Mouse (Mus musculus) midbrain, embryonic 13.5 days (tissue): Measurements from ENCODE around the gene Slc35f1. TPM values are rescaled to one million over a fixed set of nuclear protein-coding genes. Genes with fewer than 3 reads are reported as not detected.

Experiments used
- ATAC-seq: fragments of 200-750 bp; cut with Nextera tagmentation; 2 replicates; pipeline ENCODE4 v1.8.0; 2017; ENCODE audit warnings: mild to moderate bottlenecking, moderate TSS enrichment, moderate library complexity
- H3K27ac ChIP-seq: fragments of 300-500 bp; sonication (generic); 2 replicates; pipeline ENCODE4 v1.5.1; 2015; ENCODE audit warnings: inconsistent platforms, mild to moderate bottlenecking, moderate library complexity
- H3K27me3 ChIP-seq: fragments of 300-500 bp; sonication (generic); 2 replicates; pipeline ENCODE4 v1.6.1; 2015; ENCODE audit warnings: mild to moderate bottlenecking, inconsistent platforms
- H3K36me3 ChIP-seq: fragments of 300-500 bp; sonication (generic); 2 replicates; pipeline ENCODE4 v1.6.1; 2015; ENCODE audit warnings: mild to moderate bottlenecking, inconsistent platforms
- H3K4me1 ChIP-seq: fragments of 300-500 bp; sonication (generic); replicated peaks from 2 replicates; pipeline ENCODE4 v1.6.1; 2015; ENCODE audit warnings: inconsistent platforms
- H3K4me2 ChIP-seq: fragments of 300-500 bp; sonication (generic); replicated peaks from 2 replicates; pipeline ENCODE4 v1.6.1; 2015; ENCODE audit warnings: moderate library complexity, mild to moderate bottlenecking, inconsistent platforms
- H3K4me3 ChIP-seq: fragments of 300-500 bp; sonication (generic); replicated peaks from 2 replicates; pipeline ENCODE4 v1.5.1; 2015; ENCODE audit warnings: mild to moderate bottlenecking, inconsistent platforms
- H3K9ac ChIP-seq: fragments of 300-500 bp; sonication (generic); replicated peaks from 2 replicates; pipeline ENCODE4 v1.6.1; 2015; ENCODE audit warnings: mild to moderate bottlenecking, inconsistent platforms
- H3K9me3 ChIP-seq: fragments of 300-500 bp; sonication (generic); 2 replicates; pipeline ENCODE4 v1.6.1; 2016; ENCODE audit warnings: mild to moderate bottlenecking, inconsistent platforms
- WGBS: fragments of 180-500 bp; shearing (Covaris S2); methylation state at CpG from one replicate; pipeline ENCODE4 v1.1.7; 2015; 5-methylcytosine and 5-hydroxymethylcytosine counted together
- polyA plus RNA-seq: library from polyadenylated mRNA; unstranded; fragments of >200 nt; fragmentation: Nextera tagmentation; extraction: Ambion mirVana; gene quantifications from 2 replicates; pipeline ENCODE4 v1.2.1, GENCODE M21; 2015

Gene Slc35f1
- polyA plus RNA-seq, 1 experiment from 2014 or later, result 36.3 TPM

DNA sequence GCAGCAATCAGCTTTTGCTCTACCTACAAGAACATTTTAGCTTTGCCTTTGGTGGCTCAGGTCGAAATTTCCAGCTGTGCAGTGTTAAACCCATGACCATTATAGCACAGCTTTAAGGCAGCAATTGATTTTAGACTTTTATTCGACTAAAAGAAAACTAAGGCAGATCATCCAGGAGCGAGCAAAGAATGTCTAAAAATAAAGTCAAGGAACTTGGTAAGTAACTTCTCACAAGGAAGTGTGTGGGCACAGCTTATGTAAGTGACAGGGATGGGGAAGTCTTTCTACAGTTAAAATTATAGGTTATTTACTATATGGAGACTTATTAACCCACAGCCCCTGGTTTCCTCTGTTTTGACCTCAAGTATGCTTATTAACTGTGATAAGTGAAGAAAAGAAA is 262.2 kb downstream of the Slc35f1 start:
- ATAC-seq, result no peak

DNA sequence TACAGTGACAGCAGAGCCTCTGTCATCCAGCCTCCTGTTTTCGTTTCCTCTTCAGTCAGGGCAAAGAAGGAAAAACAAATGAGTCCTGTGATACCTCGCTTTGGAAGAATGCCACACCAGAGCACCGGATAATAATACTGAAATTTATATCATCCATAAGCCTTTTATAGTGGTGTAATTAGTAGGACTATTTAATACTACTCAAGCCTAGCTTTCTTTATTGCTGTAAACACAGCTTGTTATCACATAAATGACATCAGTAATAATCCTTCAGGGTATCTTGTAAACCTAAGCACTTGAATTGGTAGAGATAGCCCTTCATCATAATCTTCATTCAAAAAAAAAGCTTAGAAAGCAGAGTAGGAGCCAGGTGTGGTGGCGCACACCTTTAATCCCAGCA is 266.4 kb downstream of the Slc35f1 start:
- Histone ChIP-seq H3K9me3 (no peaks in the 10 kb centered on the region), H3K9ac (no peak overlapping the region), H3K4me1 (no peaks in the 10 kb centered on the region), H3K27me3 (no peaks in the 10 kb centered on the region), H3K4me2 (no peak overlapping the region), H3K36me3 (no peaks in the 10 kb centered on the region), H3K27ac (no peak overlapping the region), H3K4me3 (no peak overlapping the region)
- ATAC-seq, result no peak
- 85% methylated on average over 4 of the region's 4 CpGs for WGBS

More for the DNA sequence above, 262.2 kb downstream of the Slc35f1 start:
- no peak overlapping the region for H3K4me2 ChIP-seq
- H3K27me3 ChIP-seq, result no peaks in the 10 kb centered on the region
- H3K4me1 ChIP-seq, result no peaks in the 10 kb centered on the region
- H3K9ac ChIP-seq, result no peak overlapping the region
- no peaks in the 10 kb centered on the region for H3K36me3 ChIP-seq
- WGBS, result 82% methylated on average over 3 of the region's 3 CpGs
- H3K4me3 ChIP-seq, result no peak overlapping the region
- no peaks in the 10 kb centered on the region for H3K9me3 ChIP-seq
- H3K27ac ChIP-seq, result no peak overlapping the region

DNA sequence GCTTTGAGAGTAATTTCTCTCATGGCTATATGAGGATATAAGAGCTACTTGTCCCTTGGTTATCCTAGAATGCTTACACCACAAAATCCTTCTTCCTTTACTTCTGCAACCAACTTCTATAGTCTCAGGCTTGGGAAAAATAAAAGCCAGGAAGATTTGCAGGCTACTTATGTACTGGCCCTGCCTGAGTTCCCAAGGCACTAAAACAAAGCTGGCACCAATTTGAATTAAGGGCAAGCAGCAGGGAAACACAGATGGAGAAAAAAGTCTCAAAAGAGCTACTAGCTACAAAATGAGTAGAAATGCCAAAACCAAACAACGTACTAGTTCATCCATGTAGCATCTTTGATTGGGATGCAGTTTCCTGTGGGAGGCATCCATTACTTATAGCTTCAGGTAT is 288.9 kb downstream of the Slc35f1 start:
- H3K9ac ChIP-seq, result no peak overlapping the region
- H3K4me1 ChIP-seq, result no peaks in the 10 kb centered on the region
- H3K4me2 ChIP-seq, result no peak overlapping the region
- H3K4me3 ChIP-seq, result no peak overlapping the region
- WGBS, result 100% methylated on average over 1 of the region's 1 CpGs
- no peaks in the 10 kb centered on the region for H3K36me3 ChIP-seq
- no peak for ATAC-seq
- H3K9me3 ChIP-seq, result no peaks in the 10 kb centered on the region
- no peaks in the 10 kb centered on the region for H3K27me3 ChIP-seq
- H3K27ac ChIP-seq, result no peak overlapping the region

DNA sequence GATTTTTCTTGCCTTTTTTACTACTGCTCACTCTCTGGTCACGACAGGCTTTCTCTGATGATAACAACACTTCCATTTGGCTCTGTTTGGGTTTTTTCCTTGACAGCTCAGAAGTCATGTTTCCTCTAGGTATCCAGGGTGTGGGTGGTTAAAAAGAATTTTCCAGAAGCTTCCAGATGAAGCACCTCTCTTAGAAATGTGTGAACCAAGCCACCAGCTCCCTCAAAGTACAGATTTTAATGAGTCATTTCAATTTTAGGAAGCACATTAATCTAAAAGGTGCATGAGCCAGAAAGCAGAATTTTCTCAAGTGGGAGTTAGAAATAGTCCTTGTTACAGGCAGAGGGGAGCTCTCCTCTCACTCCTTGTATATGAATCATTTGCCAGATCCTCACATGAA is 292.5 kb downstream of the Slc35f1 start:
- 86% methylated on average over 1 of the region's 1 CpGs for WGBS
- Histone ChIP-seq H3K4me1 (no peaks in the 10 kb centered on the region), H3K9ac (no peak overlapping the region), H3K27me3 (no peaks in the 10 kb centered on the region), H3K27ac (no peak overlapping the region), H3K4me3 (no peak overlapping the region), H3K36me3 (no peaks in the 10 kb centered on the region), H3K9me3 (no peaks in the 10 kb centered on the region), H3K4me2 (no peak overlapping the region)
- no peak for ATAC-seq

DNA sequence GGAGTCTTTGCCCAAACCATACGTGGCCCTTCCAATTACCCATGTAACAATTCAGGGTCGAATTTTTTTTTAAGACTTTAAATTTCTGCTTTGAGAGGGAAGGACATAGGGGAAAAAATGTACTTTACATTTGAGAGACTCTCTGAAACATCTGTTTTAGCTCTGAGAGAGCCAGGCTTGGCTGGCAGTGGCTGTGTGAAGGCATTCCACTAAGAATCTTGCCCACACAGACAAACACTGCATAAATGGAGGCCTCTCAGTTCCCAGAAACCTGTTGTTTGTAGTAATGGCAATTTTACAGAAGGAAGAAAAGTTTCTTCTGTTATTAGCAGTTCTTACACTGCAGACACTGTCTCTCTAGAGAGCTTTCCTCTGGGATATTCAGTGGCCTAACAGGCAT is 301.9 kb downstream of the Slc35f1 start:
- 76% methylated on average over 2 of the region's 2 CpGs for WGBS

DNA sequence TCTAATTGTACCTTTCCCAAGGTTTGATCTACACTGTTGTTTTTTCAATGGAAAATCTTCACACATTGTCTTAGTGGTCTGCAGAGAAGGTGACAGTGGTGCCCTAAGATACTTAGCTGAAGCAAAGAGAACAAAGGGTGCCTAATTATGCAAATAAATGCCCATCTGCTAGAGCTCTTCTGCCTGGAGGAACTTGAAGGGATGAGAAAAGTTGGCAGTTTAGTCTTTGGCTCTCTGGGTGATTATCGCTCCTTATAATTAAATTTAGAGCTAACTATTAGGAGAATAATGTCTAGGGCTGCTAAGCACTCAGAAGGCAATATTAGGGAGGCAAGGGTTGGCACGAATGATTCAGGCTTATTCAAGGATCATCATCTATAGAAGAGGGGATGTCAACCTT is 306.6 kb downstream of the Slc35f1 start:
- H3K4me1 ChIP-seq, result no peaks in the 10 kb centered on the region
- WGBS, result 70% methylated on average over 2 of the region's 2 CpGs

More for the DNA sequence above, 301.9 kb downstream of the Slc35f1 start:
- H3K9me3 ChIP-seq, result no peaks in the 10 kb centered on the region
- no peak for ATAC-seq
- no peak overlapping the region for H3K4me3 ChIP-seq
- H3K9ac ChIP-seq, result no peak overlapping the region
- no peaks in the 10 kb centered on the region for H3K36me3 ChIP-seq
- no peak overlapping the region for H3K4me2 ChIP-seq
- H3K4me1 ChIP-seq, result no peaks in the 10 kb centered on the region
- H3K27me3 ChIP-seq, result no peaks in the 10 kb centered on the region
- no peak overlapping the region for H3K27ac ChIP-seq

DNA sequence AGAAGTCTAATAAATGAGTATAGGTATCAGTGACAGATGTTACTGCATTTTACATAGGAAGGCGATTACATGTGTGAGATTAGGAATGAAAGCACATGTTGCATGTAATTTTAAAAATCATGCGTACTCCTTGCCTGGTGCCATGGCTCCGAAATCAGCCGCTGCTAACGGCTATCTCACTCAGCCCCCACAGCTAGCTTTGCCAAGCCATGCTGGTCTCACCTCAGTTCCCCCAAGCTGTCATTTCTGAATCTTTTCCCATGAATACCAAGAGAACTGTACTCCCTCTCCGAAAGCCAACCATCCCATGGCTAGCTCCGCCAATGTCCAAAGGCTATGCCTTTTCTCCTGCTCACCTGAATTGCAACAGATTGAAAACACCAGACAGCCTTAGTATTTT is 310.8 kb downstream of the Slc35f1 start:
- H3K9ac ChIP-seq, result no peak overlapping the region
- WGBS, result 96% methylated on average over 7 of the region's 7 CpGs

More for the DNA sequence above, 306.6 kb downstream of the Slc35f1 start:
- no peak overlapping the region for H3K4me3 ChIP-seq
- no peak for ATAC-seq
- no peaks in the 10 kb centered on the region for H3K36me3 ChIP-seq
- H3K9me3 ChIP-seq, result no peaks in the 10 kb centered on the region
- no peak overlapping the region for H3K4me2 ChIP-seq
- H3K9ac ChIP-seq, result no peak overlapping the region
- H3K27ac ChIP-seq, result no peak overlapping the region
- no peaks in the 10 kb centered on the region for H3K27me3 ChIP-seq

DNA sequence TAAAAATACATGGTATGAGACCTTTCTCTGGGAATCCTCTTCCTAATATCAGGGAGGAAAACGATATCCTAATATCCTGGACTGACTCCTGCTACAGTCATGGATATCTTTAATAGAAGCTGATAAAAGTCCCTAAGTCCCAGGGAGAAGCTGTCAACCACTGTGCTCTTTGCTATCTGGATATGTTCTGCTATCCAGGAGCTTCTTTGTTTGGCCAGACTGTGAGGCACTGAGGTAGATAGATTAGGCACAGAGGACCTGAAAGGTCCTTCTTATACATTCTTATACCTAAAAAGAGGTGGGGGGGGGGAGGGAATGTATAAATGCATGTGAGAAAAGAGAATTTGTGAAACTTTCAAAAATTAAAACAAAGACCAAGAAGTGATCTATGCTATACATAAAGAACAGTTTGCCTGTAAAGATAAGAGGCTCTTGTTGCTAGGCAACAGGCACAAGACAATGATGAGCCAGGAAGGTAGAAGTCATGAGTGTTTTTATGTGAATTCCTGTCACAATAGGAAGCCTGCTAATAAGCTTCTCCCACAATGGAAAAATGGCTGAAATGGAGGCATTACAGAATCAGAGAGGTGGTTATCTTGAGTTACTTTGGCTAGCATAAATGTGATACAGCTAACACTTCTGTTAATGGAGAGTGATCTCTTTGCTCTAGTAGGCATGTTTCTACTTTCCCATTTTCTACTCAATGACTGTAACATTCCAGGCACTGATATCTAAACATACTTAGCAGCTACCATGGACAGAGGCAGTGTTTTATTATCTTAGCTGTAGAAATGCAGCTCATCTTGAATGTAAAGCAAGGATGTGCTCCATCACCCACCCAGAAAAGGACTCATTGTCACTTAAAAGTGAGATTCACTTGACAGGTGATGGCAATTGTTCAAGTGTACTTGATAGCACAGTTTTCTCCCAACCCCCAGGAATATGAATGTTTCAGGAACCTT is 316.2 kb downstream of the Slc35f1 start:
- Histone ChIP-seq H3K27ac (peak overlapping the region; percentile 71), H3K27me3 (no peaks in the 10 kb centered on the region), H3K36me3 (no peaks in the 10 kb centered on the region), H3K4me2 (no peak overlapping the region), H3K9ac (no peak overlapping the region), H3K4me3 (no peak overlapping the region), H3K4me1 (peaks cover 13% of the 10 kb centered on the region), H3K9me3 (no peaks in the 10 kb centered on the region)
- peak; percentile 89 for ATAC-seq
- 66% methylated on average over 1 of the region's 1 CpGs for WGBS

More for the DNA sequence above, 310.8 kb downstream of the Slc35f1 start:
- no peak overlapping the region for H3K4me3 ChIP-seq
- H3K36me3 ChIP-seq, result no peaks in the 10 kb centered on the region
- no peak overlapping the region for H3K27ac ChIP-seq
- ATAC-seq, result no peak
- no peaks in the 10 kb centered on the region for H3K27me3 ChIP-seq
- no peak overlapping the region for H3K4me2 ChIP-seq
- no peaks in the 10 kb centered on the region for H3K9me3 ChIP-seq
- peaks cover 5% of the 10 kb centered on the region; the same call in 1 of the 2 replicates for H3K4me1 ChIP-seq

DNA sequence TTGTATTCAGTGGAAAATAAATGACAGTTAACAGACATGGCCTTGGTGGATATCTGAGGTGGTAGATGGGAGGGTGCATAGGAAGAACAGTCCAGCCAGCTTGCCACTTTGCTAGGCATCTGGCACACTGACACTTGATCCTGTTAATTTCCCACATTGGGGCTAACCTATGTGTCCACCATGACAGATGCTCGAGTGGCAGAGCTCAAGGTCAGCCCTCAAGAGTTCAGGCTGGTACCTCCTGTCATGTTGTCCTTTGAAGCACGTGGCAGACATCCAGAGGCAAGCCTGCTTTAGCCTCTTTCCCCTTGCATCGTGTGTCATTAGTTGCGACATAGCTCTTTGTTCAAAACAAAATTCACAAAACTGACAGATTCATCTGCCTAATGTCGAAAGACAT is 323.5 kb downstream of the Slc35f1 start:
- Histone ChIP-seq H3K36me3 (no peaks in the 10 kb centered on the region), H3K9me3 (no peaks in the 10 kb centered on the region), H3K4me3 (no peak overlapping the region), H3K4me1 (0 out of 2 replicates have a peak, but pooled peaks cover 2% of the 10 kb centered on the region), H3K27ac (peak overlapping the region; percentile 31; the same call in 1 of the 2 replicates), H3K9ac (no peak overlapping the region), H3K4me2 (no peak overlapping the region), H3K27me3 (no peaks in the 10 kb centered on the region)
- peak; percentile 67; the same call in 1 of the 2 replicates for ATAC-seq
- 59% methylated on average over 5 of the region's 5 CpGs for WGBS

DNA sequence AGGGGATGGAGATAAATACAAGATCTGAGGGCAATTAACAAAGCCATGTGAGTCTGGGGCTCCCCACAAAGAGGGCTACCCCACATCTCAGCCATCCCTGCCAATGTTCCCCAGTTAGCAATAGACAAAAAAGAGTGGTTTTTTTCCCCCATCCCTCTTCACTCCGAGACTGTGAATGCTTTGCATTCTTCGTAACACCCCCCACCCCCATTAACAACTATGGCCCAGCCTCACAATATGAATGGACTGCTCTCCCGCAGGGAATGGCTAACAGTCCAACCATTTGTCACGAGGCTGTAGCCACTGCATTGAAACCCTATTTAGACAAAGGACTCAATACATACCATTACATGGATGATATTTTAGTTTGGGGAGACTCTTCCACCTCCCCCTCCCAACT is 338.1 kb downstream of the Slc35f1 start:
- H3K9me3 ChIP-seq, result no peaks in the 10 kb centered on the region
- 27% methylated on average over 4 of the region's 4 CpGs for WGBS
- no peak overlapping the region for H3K4me3 ChIP-seq
- H3K27me3 ChIP-seq, result no peaks in the 10 kb centered on the region
- no peak overlapping the region for H3K27ac ChIP-seq
- H3K9ac ChIP-seq, result no peak overlapping the region
- H3K4me2 ChIP-seq, result no peak overlapping the region
- peak; percentile 53; the same call in 1 of the 2 replicates for ATAC-seq
- peaks cover 5% of the 10 kb centered on the region for H3K4me1 ChIP-seq
- no peaks in the 10 kb centered on the region for H3K36me3 ChIP-seq

DNA sequence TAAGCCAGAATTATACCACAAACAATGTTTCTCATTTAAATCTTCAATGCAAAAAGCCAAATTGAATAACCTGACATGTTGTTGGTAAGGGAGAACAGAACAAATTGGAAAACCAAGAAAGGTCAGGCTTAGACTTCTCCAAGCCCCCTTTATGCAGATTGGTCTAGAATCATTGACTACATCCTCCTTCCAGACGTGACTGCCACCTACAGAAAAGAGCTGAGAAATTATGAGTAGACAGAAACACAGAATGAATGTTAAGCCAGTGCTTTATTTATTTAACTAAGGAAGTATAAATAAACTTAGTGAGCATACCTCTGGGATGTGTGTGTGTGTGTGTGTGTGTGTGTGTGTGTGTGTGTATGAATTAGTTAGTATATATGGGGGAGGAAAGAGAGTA is 344.9 kb downstream of the Slc35f1 start:
- Histone ChIP-seq H3K36me3 (no peaks in the 10 kb centered on the region), H3K27me3 (no peaks in the 10 kb centered on the region), H3K9ac (no peak overlapping the region), H3K4me1 (no peaks in the 10 kb centered on the region), H3K9me3 (no peaks in the 10 kb centered on the region), H3K4me2 (no peak overlapping the region), H3K27ac (no peak overlapping the region), H3K4me3 (no peak overlapping the region)
- 68% methylated on average over 1 of the region's 1 CpGs for WGBS
- ATAC-seq, result no peak

DNA sequence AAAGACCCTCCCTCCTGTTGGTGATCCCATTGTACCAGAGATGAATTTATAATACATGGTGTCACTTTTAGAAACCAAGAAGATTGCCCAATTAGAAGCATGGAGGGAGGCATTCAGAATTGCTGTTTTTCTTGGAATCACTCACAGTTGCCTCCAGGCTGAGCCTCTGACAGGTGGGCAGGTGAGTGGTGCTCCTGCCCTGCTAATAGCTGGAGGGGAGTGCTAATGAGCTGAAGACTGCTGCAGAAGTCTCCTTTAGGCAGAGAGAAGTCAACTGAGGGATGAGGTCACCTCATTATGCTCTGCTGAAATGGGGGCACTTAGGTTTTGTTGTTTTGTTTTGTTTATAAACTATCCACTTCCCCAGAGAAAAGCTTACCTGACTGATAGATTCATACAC is 355.6 kb downstream of the Slc35f1 start:
- no peak overlapping the region for H3K27ac ChIP-seq
- no peak overlapping the region for H3K4me2 ChIP-seq
- H3K4me1 ChIP-seq, result no peaks in the 10 kb centered on the region
- no peaks in the 10 kb centered on the region for H3K27me3 ChIP-seq
- H3K9ac ChIP-seq, result no peak overlapping the region
- no peak for ATAC-seq
- no peaks in the 10 kb centered on the region for H3K9me3 ChIP-seq
- H3K4me3 ChIP-seq, result no peak overlapping the region
- 0 out of 2 replicates have a peak, but pooled peaks cover 3% of the 10 kb centered on the region for H3K36me3 ChIP-seq
